Mouse (Mus musculus) forebrain, embryonic 10.5 days (tissue): Measurements from ENCODE around the gene Nsdhl. TPM values are rescaled to one million over a fixed set of nuclear protein-coding genes. Genes with fewer than 3 reads are reported as not detected.

ENCODE experiments used
- DNase-seq: peaks from one replicate; pipeline ENCODE4 v3.0.0-alpha.2; 2017; ENCODE audit warnings: low spot score; ENCODE audit errors: extremely low spot score
- H3K27ac ChIP-seq: fragments of 300-500 bp; sonication (generic); 2 replicates; pipeline ENCODE4 v1.5.1; 2016; ENCODE audit warnings: mild to moderate bottlenecking
- H3K27me3 ChIP-seq: fragments of 300-500 bp; sonication (generic); 2 replicates; pipeline ENCODE4 v1.6.1; 2016; ENCODE audit warnings: mild to moderate bottlenecking; ENCODE audit not compliant: poor library complexity, severe bottlenecking
- H3K36me3 ChIP-seq: fragments of 300-500 bp; sonication (generic); replicated peaks from 2 replicates; pipeline ENCODE4 v1.6.1; 2016; ENCODE audit warnings: mild to moderate bottlenecking, moderate library complexity
- H3K4me1 ChIP-seq: fragments of 300-500 bp; sonication (generic); 2 replicates; pipeline ENCODE4 v1.6.1; 2016
- H3K4me3 ChIP-seq: fragments of 300-500 bp; sonication (generic); 2 replicates; pipeline ENCODE4 v1.5.1; 2016; ENCODE audit warnings: mild to moderate bottlenecking, moderate library complexity
- H3K9me3 ChIP-seq: fragments of 300-500 bp; sonication (generic); 2 replicates; pipeline ENCODE4 v1.6.1; 2016; ENCODE audit warnings: mild to moderate bottlenecking, moderate library complexity
- WGBS: fragments of 180-500 bp; shearing (Covaris S2); methylation state at CpG from one replicate; pipeline ENCODE4 v1.1.7; 2016; 5-methylcytosine and 5-hydroxymethylcytosine counted together
- polyA plus RNA-seq: library from polyadenylated mRNA; unstranded; fragments of >200 nt; fragmentation: Nextera tagmentation; extraction: Ambion mirVana; gene quantifications from 2 replicates; pipeline ENCODE4 v1.2.1, GENCODE M21; 2016

Nsdhl gene
- polyA plus RNA-seq, result 39.3 and 40.2 TPM in 2 replicates

GRCm38 (mm10) chrX:72917884-72918681 is at the start of gene Nsdhl, which contains the start of gene Cetn2:
Gene Nsdhl, plus strand, starts transcription at chrX:72918557.
Gene Cetn2, minus strand, starts transcription at chrX:72918411.
- H3K9me3 ChIP-seq, result no peaks in the 10 kb centered on the region
- DNase-seq, result peak; percentile 85
- H3K27me3 ChIP-seq, result no peaks in the 10 kb centered on the region
- peaks cover 17% of the 10 kb centered on the region for H3K4me1 ChIP-seq
- 23% methylated on average over 41 of the region's 41 CpGs for WGBS
- H3K27ac ChIP-seq, result peak within 1 kb of the TSS; percentile 85
- peaks cover 14% of the 10 kb centered on the region; the same call in 1 of the 2 replicates for H3K36me3 ChIP-seq
- H3K4me3 ChIP-seq, result peak within 1 kb of the TSS; percentile 64

- Histone ChIP-seq H3K27me3 (no peaks in the 10 kb centered on the region), H3K36me3 (no peaks in the 10 kb centered on the region), H3K9me3 (no peaks in the 10 kb centered on the region), H3K4me1 (peaks cover 12% of the 10 kb centered on the region), H3K4me3 (no peak overlapping the region), H3K27ac (peak overlapping the region; percentile 66; the same call in 1 of the 2 replicates)
- DNase-seq, result peak; percentile 23
- WGBS, result 62% methylated on average over 5 of the region's 5 CpGs
Measured at GRCm38 (mm10) chrX:72895388-72896054, 22.8 kb upstream of the Nsdhl start.

- 56% methylated on average over 1 of the region's 1 CpGs for WGBS
- no peak for DNase-seq
- peaks cover 12% of the 10 kb centered on the region for H3K4me1 ChIP-seq
Measured at GRCm38 (mm10) chrX:72896055-72896437, 22.3 kb upstream of the Nsdhl start.

GRCm38 (mm10) chrX:72902530-72902929 is 15.8 kb upstream of the Nsdhl start:
- H3K27me3 ChIP-seq, result no peaks in the 10 kb centered on the region
- no peak overlapping the region for H3K27ac ChIP-seq
- H3K4me3 ChIP-seq, result no peak overlapping the region
- no peaks in the 10 kb centered on the region for H3K4me1 ChIP-seq
- no peak for DNase-seq
- WGBS, result 31% methylated on average over 1 of the region's 1 CpGs
- H3K36me3 ChIP-seq, result no peaks in the 10 kb centered on the region
- no peaks in the 10 kb centered on the region for H3K9me3 ChIP-seq

More at GRCm38 (mm10) chrX:72896055-72896437, 22.3 kb upstream of the Nsdhl start:
- Histone ChIP-seq H3K36me3 (no peaks in the 10 kb centered on the region), H3K27me3 (no peaks in the 10 kb centered on the region), H3K27ac (peak overlapping the region; percentile 66; the same call in 1 of the 2 replicates), H3K4me3 (no peak overlapping the region), H3K9me3 (no peaks in the 10 kb centered on the region)

GRCm38 (mm10) chrX:72907619-72908403 is 10.5 kb upstream of the Nsdhl start:
- Histone ChIP-seq H3K27ac (no peak overlapping the region), H3K27me3 (no peaks in the 10 kb centered on the region), H3K9me3 (no peaks in the 10 kb centered on the region), H3K36me3 (no peaks in the 10 kb centered on the region), H3K4me3 (no peak overlapping the region), H3K4me1 (no peaks in the 10 kb centered on the region)
- WGBS, result 86% methylated on average over 6 of the region's 6 CpGs
- no peak for DNase-seq

- Histone ChIP-seq H3K27me3 (no peaks in the 10 kb centered on the region), H3K36me3 (no peaks in the 10 kb centered on the region), H3K4me3 (no peak overlapping the region), H3K27ac (no peak overlapping the region), H3K4me1 (no peaks in the 10 kb centered on the region), H3K9me3 (no peaks in the 10 kb centered on the region)
- DNase-seq, result peak; percentile 16
- 19% methylated on average over 2 of the region's 2 CpGs for WGBS
Measured at GRCm38 (mm10) chrX:72908404-72908741, 10.0 kb upstream of the Nsdhl start.

- Histone ChIP-seq H3K9me3 (no peaks in the 10 kb centered on the region), H3K4me1 (no peaks in the 10 kb centered on the region), H3K36me3 (peaks cover 8% of the 10 kb centered on the region; the same call in 1 of the 2 replicates), H3K27me3 (no peaks in the 10 kb centered on the region), H3K4me3 (no peak overlapping the region), H3K27ac (no peak overlapping the region)
- no peak for DNase-seq
- 93% methylated on average over 1 of the region's 1 CpGs for WGBS
Measured at GRCm38 (mm10) chrX:72911611-72912010, 6.7 kb upstream of the Nsdhl start.

GRCm38 (mm10) chrX:72918682-72919059 is 314 bp downstream of the Nsdhl start:
- no peaks in the 10 kb centered on the region for H3K9me3 ChIP-seq
- H3K36me3 ChIP-seq, result peaks cover 13% of the 10 kb centered on the region; the same call in 1 of the 2 replicates
- H3K4me3 ChIP-seq, result peak overlapping the region; percentile 64
- DNase-seq, result no peak
- no peaks in the 10 kb centered on the region for H3K27me3 ChIP-seq
- 15% methylated on average over 6 of the region's 6 CpGs for WGBS
- peak overlapping the region; percentile 85 for H3K27ac ChIP-seq
- H3K4me1 ChIP-seq, result peaks cover 17% of the 10 kb centered on the region

- no peaks in the 10 kb centered on the region for H3K9me3 ChIP-seq
- H3K27ac ChIP-seq, result no peak overlapping the region
- DNase-seq, result no peak
- no peak overlapping the region for H3K4me3 ChIP-seq
- peaks cover 17% of the 10 kb centered on the region for H3K4me1 ChIP-seq
- no peaks in the 10 kb centered on the region for H3K27me3 ChIP-seq
- 85% methylated on average over 2 of the region's 2 CpGs for WGBS
- H3K36me3 ChIP-seq, result peaks cover 24% of the 10 kb centered on the region
Measured at GRCm38 (mm10) chrX:72921391-72921790, 3.0 kb downstream of the Nsdhl start.

GRCm38 (mm10) chrX:72953464-72953863 is 35.1 kb downstream of the Nsdhl start:
- DNase-seq, result no peak
- H3K9me3 ChIP-seq, result no peaks in the 10 kb centered on the region
- no peaks in the 10 kb centered on the region for H3K27me3 ChIP-seq
- peaks cover 92% of the 10 kb centered on the region for H3K36me3 ChIP-seq
- H3K27ac ChIP-seq, result no peak overlapping the region
- WGBS, result 73% methylated on average over 4 of the region's 4 CpGs
- no peaks in the 10 kb centered on the region for H3K4me1 ChIP-seq
- H3K4me3 ChIP-seq, result no peak overlapping the region

- Histone ChIP-seq H3K27ac (no peak overlapping the region), H3K27me3 (no peaks in the 10 kb centered on the region), H3K9me3 (no peaks in the 10 kb centered on the region), H3K4me1 (no peaks in the 10 kb centered on the region), H3K36me3 (peaks cover 78% of the 10 kb centered on the region), H3K4me3 (no peak overlapping the region)
- 88% methylated on average over 4 of the region's 4 CpGs for WGBS
- DNase-seq, result no peak
Measured at GRCm38 (mm10) chrX:72956486-72956885, 38.1 kb downstream of the Nsdhl start.

GRCm38 (mm10) chrX:72960431-72960830 is 42.1 kb downstream of the Nsdhl start:
- Histone ChIP-seq H3K4me3 (no peak overlapping the region), H3K4me1 (no peaks in the 10 kb centered on the region), H3K27ac (no peak overlapping the region), H3K36me3 (peaks cover 60% of the 10 kb centered on the region), H3K9me3 (no peaks in the 10 kb centered on the region), H3K27me3 (no peaks in the 10 kb centered on the region)
- WGBS, result 80% methylated on average over 4 of the region's 4 CpGs
- DNase-seq, result no peak
